Mouse (Mus musculus): ENCODE results near the gene Dhx16. TPM values are rescaled to one million over a fixed set of nuclear protein-coding genes. Genes with fewer than 3 reads are reported as not detected.
"Not testable (repeated sequence)": the region's sequence is repeated elsewhere in the genome, so short reads cannot be mapped to it uniquely, and the experiment has no call there.

The Dhx16 gene
- polyA plus RNA-seq, 1 experiment from 2014 or later, result 36.8 TPM

DNA sequence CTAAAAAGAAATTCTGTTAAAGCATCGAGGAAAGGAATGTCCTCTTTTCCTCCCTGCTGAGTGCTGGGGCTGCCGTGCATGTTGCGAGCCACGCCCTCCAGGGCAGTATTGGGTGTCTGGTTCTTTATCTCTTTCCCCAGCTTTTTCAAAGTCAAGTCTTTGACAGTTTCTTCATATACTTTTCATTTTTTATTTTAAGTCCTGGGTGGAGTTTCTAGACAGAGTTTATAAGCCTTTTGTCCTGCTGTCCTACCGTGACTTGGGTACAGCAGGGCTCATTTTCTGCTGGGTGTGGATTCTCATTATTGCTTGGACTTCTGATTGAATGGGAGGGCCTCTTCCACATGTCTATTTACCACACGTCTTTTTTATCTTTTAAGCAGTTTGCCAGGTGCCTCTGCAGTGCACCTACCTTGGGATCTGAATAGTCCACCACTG is 40.3 kb downstream of the Dhx16 start:
- no peaks in the 10 kb centered on the region for H3K9me3 ChIP-seq
- ATAC-seq (ENCODE audit: insufficient number of reproducible peaks, low FRiP score, low TSS enrichment, low read depth), result no peak
- peak overlapping the region; percentile 71 for H3K4me3 ChIP-seq
- H3K4me2 ChIP-seq, result peak overlapping the region; percentile 64
- WGBS, result 44% methylated on average over 6 of the region's 6 CpGs
- no peak overlapping the region for H3K9ac ChIP-seq
- no peaks in the 10 kb centered on the region for H3K27me3 ChIP-seq
- H3K4me1 ChIP-seq, result peaks cover 23% of the 10 kb centered on the region
- peaks cover 20% of the 10 kb centered on the region for H3K36me3 ChIP-seq
- H3K27ac ChIP-seq, result peak overlapping the region; percentile 96

DNA sequence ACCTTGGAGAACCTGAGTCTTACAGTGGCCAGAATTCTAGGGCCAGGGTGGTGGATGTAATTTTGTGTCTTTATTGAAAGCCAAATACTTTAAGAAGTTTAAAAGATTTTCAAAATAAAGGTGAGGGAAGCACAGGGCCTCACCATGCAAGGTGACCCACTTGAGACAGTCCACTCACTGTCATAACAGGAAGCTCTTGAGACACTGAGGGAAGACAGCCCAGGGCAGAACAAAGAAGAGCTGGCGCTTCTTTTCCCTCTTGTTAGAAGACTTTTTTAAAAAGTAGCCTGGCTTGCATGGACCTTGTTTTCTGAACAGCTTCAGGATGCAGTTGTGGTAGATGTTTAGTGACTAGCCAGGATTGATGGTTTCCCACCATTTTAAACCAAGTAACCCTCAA is 40.8 kb downstream of the Dhx16 start:
- Histone ChIP-seq H3K36me3 (peaks cover 25% of the 10 kb centered on the region), H3K9me3 (no peaks in the 10 kb centered on the region), H3K27me3 (no peaks in the 10 kb centered on the region), H3K27ac (peak overlapping the region; percentile 96), H3K4me1 (peaks cover 18% of the 10 kb centered on the region), H3K4me3 (no peak overlapping the region), H3K9ac (no peak overlapping the region), H3K4me2 (no peak overlapping the region)
- WGBS, result 88% methylated on average over 1 of the region's 1 CpGs
- no peak for ATAC-seq (ENCODE audit: insufficient number of reproducible peaks, low FRiP score, low TSS enrichment, low read depth)

DNA sequence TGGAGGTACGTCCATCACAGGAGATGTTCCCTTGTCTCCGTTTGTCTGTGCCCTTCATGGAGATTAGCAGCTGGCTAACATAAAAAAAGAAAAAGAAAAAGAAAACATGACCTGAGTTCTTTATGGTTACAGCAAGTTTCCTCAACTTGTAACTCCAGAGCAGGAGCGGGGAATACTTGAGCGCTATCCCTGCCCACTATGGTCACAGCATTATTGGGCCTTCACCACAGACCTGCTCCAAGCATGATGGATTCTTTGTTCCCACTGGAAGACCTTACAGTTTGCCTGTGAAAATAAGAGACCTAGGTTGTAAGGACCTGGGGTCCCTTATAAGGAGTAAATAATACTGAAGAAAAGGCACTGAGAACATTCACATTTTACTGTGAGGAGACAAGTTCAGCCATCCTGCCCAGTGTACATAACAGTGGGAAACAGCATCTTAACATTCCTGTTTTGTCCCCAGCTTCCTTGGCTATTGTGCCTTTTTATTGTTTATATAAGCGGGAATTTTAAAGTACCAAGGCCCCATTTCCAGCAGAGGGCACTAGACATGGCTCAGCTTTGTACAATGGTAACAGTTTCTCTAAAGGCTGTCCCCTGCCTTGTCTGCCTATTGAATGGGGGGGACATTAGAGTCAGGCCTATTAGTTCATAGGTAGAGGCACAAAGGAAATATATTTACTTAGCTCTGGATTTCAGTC is 41.4 kb downstream of the Dhx16 start:
- H3K36me3 ChIP-seq, result peaks cover 28% of the 10 kb centered on the region
- H3K4me2 ChIP-seq, result no peak overlapping the region
- peak overlapping the region; percentile 96 for H3K27ac ChIP-seq
- 74% methylated on average over 5 of the region's 5 CpGs for WGBS
- no peaks in the 10 kb centered on the region for H3K9me3 ChIP-seq
- no peaks in the 10 kb centered on the region for H3K27me3 ChIP-seq
- peaks cover 15% of the 10 kb centered on the region for H3K4me1 ChIP-seq
- no peak overlapping the region for H3K4me3 ChIP-seq
- no peak for ATAC-seq (ENCODE audit: insufficient number of reproducible peaks, low FRiP score, low TSS enrichment, low read depth)
- H3K9ac ChIP-seq, result no peak overlapping the region

DNA sequence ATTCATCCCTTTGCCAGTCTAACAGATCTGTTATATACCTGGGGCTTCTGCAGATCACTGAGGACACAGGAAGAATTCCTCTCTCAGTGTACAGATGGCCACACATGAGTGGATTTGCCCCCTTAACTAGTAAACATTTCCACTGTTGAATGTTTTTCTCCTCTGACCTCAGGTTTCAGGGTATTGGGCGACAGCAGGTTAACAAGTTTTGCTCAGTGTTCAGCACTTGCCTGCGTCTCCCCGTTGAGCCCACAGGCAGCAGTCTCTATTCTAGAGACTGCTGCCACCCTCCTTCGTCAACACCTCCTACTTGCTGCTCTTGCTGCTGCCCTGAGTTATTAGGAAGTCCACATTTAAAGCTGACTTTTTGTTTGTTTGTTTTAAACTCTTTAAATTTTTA is 42.1 kb downstream of the Dhx16 start:
- 63% methylated on average over 4 of the region's 4 CpGs for WGBS
- Histone ChIP-seq H3K4me1 (peaks cover 15% of the 10 kb centered on the region), H3K9me3 (no peaks in the 10 kb centered on the region), H3K9ac (no peak overlapping the region), H3K4me2 (no peak overlapping the region), H3K27me3 (no peaks in the 10 kb centered on the region), H3K4me3 (no peak overlapping the region), H3K36me3 (peaks cover 35% of the 10 kb centered on the region), H3K27ac (no peak overlapping the region)
- no peak for ATAC-seq (ENCODE audit: insufficient number of reproducible peaks, low FRiP score, low TSS enrichment, low read depth)

DNA sequence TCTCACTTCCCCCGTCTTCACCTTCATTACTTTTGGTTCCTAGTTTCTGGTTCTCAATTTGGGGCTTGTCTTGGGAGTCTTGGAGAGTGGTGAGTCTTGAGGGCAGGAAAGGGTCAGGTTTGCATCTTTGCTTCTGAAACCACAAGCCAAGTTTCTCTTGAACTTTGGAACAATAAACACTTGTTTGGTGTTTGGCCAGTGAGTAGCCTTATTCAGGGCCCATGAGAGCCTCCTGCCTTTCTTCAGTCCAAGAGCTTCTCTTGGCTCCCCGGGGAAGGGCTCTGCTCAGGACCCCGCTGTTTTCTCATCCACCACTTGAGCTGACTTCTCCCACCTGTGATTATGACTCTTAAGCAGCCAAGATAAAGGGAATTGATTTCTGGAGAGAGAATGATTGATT is 42.9 kb downstream of the Dhx16 start:
- WGBS, result 82% methylated on average over 3 of the region's 3 CpGs
- Histone ChIP-seq H3K27ac (0 out of 2 replicates have a peak overlapping the region, but pooled peaks have one; percentile 24), H3K9me3 (no peaks in the 10 kb centered on the region), H3K4me3 (no peak overlapping the region), H3K9ac (no peak overlapping the region), H3K4me1 (peaks cover 15% of the 10 kb centered on the region), H3K36me3 (peaks cover 41% of the 10 kb centered on the region), H3K27me3 (no peaks in the 10 kb centered on the region), H3K4me2 (no peak overlapping the region)
- no peak for ATAC-seq (ENCODE audit: insufficient number of reproducible peaks, low FRiP score, low TSS enrichment, low read depth)

DNA sequence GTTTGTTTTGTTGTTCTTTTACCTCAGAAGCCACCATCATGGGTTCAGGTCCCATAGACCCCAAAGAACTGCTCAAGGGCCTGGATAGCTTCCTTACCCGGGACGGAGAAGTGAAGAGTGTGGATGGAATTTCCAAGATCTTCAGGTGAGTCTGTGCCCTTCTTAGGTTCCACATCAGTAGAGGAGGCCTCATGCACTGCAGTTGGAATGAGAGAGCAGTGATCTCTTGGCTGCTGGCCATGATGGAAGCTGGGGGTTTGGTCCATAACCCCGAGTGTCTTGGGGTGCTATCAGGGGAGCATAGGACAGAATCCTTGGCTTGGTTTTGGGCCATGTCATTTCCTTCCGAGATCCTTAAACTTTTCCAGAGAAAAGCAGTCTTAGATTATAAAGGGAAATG is 43.7 kb downstream of the Dhx16 start:
- 84% methylated on average over 4 of the region's 4 CpGs for WGBS
- peaks cover 48% of the 10 kb centered on the region for H3K36me3 ChIP-seq
- ATAC-seq (ENCODE audit: insufficient number of reproducible peaks, low FRiP score, low TSS enrichment, low read depth), result no peak
- H3K27ac ChIP-seq, result no peak overlapping the region
- no peak overlapping the region for H3K4me2 ChIP-seq
- no peaks in the 10 kb centered on the region for H3K9me3 ChIP-seq
- H3K4me3 ChIP-seq, result no peak overlapping the region
- H3K27me3 ChIP-seq, result no peaks in the 10 kb centered on the region
- H3K9ac ChIP-seq, result no peak overlapping the region
- H3K4me1 ChIP-seq, result peaks cover 15% of the 10 kb centered on the region

DNA sequence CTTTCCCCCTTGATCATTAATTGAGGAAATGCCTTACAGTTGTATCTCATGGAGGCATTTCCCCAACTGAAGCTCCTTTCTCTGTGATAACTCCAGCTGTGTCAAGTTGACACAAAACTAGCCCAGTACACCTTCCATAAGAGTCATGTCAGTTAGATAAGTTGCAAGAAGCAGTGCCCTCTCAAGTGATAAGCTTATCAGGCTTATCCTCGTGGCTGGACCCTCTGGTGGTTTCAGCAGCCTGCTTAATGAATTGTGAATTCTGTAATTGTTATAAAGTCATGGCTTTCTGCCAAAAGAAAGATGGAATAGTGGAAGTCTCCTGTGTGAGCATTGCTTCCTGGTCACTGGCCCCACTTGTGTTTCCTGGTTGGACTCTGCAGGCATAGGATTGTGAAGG is 47.9 kb downstream of the Dhx16 start:
- no peak for ATAC-seq (ENCODE audit: insufficient number of reproducible peaks, low FRiP score, low TSS enrichment, low read depth)
- no peak overlapping the region for H3K4me3 ChIP-seq
- H3K36me3 ChIP-seq, result peaks cover 77% of the 10 kb centered on the region
- no peak overlapping the region for H3K4me2 ChIP-seq
- H3K4me1 ChIP-seq, result no peaks in the 10 kb centered on the region
- 71% methylated on average over 1 of the region's 1 CpGs for WGBS
- H3K9ac ChIP-seq, result no peak overlapping the region
- no peak overlapping the region for H3K27ac ChIP-seq
- H3K9me3 ChIP-seq, result no peaks in the 10 kb centered on the region
- H3K27me3 ChIP-seq, result no peaks in the 10 kb centered on the region

DNA sequence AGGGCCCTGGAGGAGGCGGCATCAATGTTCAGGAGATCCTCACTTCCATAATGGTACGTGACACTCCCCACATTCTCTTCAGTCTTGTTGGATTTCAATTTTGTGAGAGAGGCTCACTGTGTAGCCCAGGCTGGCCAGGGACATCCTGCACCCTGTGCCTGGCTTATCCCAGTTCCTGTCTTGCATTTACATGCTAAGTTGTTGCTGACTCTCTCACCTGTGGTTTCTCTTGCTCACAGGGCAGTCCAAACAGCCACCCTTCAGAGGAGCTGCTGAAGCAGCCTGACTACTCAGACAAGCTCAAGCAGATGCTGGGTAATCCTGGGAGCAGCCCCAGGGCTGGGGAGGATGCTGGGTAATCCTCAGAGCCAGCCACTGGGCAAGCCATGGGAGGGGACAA is 49.9 kb downstream of the Dhx16 start:
- Histone ChIP-seq H3K36me3 (peaks cover 60% of the 10 kb centered on the region), H3K4me1 (no peaks in the 10 kb centered on the region), H3K9ac (no peak overlapping the region), H3K4me3 (no peak overlapping the region), H3K9me3 (no peaks in the 10 kb centered on the region), H3K27me3 (no peaks in the 10 kb centered on the region), H3K4me2 (no peak overlapping the region), H3K27ac (no peak overlapping the region)
- ATAC-seq (ENCODE audit: insufficient number of reproducible peaks, low FRiP score, low TSS enrichment, low read depth), result no peak
- 96% methylated on average over 2 of the region's 2 CpGs for WGBS

DNA sequence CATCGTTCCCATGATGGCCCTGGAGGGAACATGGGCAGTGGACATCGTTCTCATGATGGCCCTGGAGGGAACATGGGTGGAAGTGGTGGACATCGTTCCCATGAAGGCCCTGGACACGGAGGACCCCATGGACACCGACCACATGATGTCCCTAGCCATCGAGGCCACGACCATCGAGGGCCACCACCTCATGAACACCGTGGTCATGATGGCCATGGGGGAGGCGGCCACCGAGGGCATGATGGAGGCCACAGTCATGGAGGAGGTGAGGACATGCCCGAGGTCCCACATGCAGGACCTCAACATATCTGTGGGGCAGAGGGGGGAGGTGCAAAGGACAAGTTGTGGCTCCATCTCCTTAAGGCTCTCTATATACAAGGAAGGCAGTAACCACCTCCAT is 51.0 kb downstream of the Dhx16 start:
- Histone ChIP-seq H3K4me1 (no peaks in the 10 kb centered on the region), H3K9me3 (no peaks in the 10 kb centered on the region), H3K27me3 (no peaks in the 10 kb centered on the region), H3K4me3 (no peak overlapping the region), H3K27ac (no peak overlapping the region), H3K9ac (no peak overlapping the region), H3K4me2 (no peak overlapping the region), H3K36me3 (peaks cover 50% of the 10 kb centered on the region)
- 99% methylated on average over 12 of the region's 12 CpGs for WGBS
- ATAC-seq (ENCODE audit: insufficient number of reproducible peaks, low FRiP score, low TSS enrichment, low read depth), result no peak

DNA sequence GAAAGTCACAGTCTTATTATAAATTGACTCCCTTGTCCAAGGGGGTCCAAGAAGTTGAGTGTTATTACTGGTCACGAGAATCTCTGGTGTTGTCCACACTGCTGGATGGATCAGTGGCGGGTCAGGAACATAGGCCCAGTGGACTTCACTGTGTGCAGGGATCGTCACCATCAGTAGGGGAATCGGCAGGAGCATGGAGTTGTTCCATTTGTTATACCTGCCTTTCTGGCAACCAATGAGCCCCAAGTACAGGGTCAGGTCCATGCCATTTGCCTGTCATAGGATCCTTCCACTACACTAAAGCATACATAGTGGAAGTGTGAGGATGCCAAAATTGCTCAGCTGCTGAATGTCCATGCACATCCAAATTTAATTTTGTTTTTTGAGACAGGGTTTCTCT is 53.0 kb downstream of the Dhx16 start:
- no peak overlapping the region for H3K4me2 ChIP-seq
- H3K27ac ChIP-seq, result no peak overlapping the region
- peaks cover 35% of the 10 kb centered on the region for H3K36me3 ChIP-seq
- no peaks in the 10 kb centered on the region for H3K4me1 ChIP-seq
- no peak overlapping the region for H3K4me3 ChIP-seq
- 90% methylated on average over 4 of the region's 4 CpGs for WGBS
- H3K27me3 ChIP-seq, result no peaks in the 10 kb centered on the region
- H3K9ac ChIP-seq, result no peak overlapping the region
- no peak for ATAC-seq (ENCODE audit: insufficient number of reproducible peaks, low FRiP score, low TSS enrichment, low read depth)
- no peaks in the 10 kb centered on the region for H3K9me3 ChIP-seq

DNA sequence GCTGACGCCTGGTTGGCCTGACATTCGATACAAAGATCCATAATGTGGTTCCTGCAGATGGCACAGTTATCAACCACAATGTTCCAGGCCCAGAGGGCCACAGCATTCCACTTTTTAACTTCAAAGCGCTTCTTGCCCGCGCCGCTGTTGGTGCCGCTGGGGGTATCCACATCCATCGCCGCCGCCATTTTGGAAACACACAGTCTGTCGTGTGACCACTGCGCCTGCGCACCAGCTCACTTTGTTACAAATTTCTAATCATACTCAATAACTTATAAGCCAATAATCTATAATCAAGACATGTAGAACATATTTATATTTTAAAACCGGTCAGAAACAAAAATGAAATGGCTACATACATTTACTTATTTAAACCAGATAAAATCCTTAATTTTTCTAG is 56.1 kb downstream of the Dhx16 start:
- not testable (repeated sequence) for H3K27me3 ChIP-seq; H3K4me1 ChIP-seq; H3K9ac ChIP-seq; H3K4me2 ChIP-seq; H3K9me3 ChIP-seq; H3K4me3 ChIP-seq; H3K27ac ChIP-seq; H3K36me3 ChIP-seq; ATAC-seq (ENCODE audit: insufficient number of reproducible peaks, low FRiP score, low TSS enrichment, low read depth)
- WGBS, result 89% methylated on average over 14 of the region's 14 CpGs

DNA sequence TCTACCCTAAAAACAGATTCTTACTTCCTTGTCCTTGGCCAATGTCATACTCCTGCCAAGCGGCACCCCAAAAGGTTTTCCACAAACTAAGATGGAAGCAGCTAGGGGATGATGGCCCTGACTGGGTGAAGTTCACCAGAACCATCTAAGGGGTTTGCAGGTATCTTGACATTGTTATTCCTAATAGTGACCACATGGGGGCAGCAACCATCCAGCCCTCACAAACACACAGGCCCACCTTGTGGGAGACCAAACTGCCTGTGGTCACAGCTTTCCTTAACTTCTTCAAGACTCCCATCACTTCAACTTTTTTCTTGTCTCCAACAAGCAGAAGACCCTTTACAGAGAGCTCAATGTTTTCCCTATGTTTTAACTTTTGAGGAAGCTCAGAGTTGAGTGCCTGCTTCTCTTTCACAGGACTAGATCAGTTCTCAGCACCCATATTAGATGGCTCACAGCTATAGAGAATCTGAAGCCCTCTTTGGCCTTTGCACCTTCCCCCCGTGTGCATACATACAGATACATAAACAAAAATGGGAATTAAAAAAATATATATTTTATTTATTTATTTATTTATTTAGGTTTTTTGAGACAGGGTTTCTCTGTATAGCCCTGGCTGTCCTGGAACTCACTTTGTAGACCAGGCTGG is 58.2 kb downstream of the Dhx16 start:
- no peak overlapping the region for H3K4me3 ChIP-seq
- H3K4me1 ChIP-seq, result no peaks in the 10 kb centered on the region
- H3K9me3 ChIP-seq, result no peaks in the 10 kb centered on the region
- no peak overlapping the region for H3K27ac ChIP-seq
- ATAC-seq (ENCODE audit: insufficient number of reproducible peaks, low FRiP score, low TSS enrichment, low read depth), result no peak
- no peak overlapping the region for H3K4me2 ChIP-seq
- no peaks in the 10 kb centered on the region for H3K36me3 ChIP-seq
- no peak overlapping the region for H3K9ac ChIP-seq
- no peaks in the 10 kb centered on the region for H3K27me3 ChIP-seq
- 48% methylated on average over 2 of the region's 2 CpGs for WGBS

Data from limb, embryonic 15.5 days (tissue).